Mouse (Mus musculus): ENCODE data around the gene Plcl2. TPM values are rescaled to one million over a fixed set of nuclear protein-coding genes. Genes with fewer than 3 reads are reported as not detected.

The Plcl2 gene
- total and polyA plus RNA-seq, 3 experiments, result 23.6 to 83.7 TPM; not detected in 1

GRCm38 (mm10) chr17:50574161-50574560 lies 65.0 kb downstream of the Plcl2 start:
- H3K4me1 ChIP-seq (ENCODE audit: control insufficient read depth in 1 of 2, insufficient read depth in 2 of 2, low read length in 2 of 2), result peaks cover 2 to 3% of the 10 kb centered on the region in 2 experiments
- peaks cover 0 to 5% of the 10 kb centered on the region in 2 experiments; a peak in 2 of 4 replicates for H3K36me3 ChIP-seq (ENCODE audit: control insufficient read depth in 1 of 2, insufficient read depth in 2 of 2, low read length in 2 of 2)
- no peak overlapping the region for H3K4me3 ChIP-seq (ENCODE audit: control insufficient read depth in 1 of 2, insufficient read depth in 1 of 2, low read depth in 2 of 2, low read length in 2 of 2)
- H3K9me3 ChIP-seq (replicated peaks; ENCODE audit: insufficient read depth, low read length), result no peaks in the 10 kb centered on the region
- H3K27ac ChIP-seq (ENCODE audit: control insufficient read depth, low read depth, low read length), result no peak overlapping the region
- H3K9ac ChIP-seq (ENCODE audit: control insufficient read depth, low read depth, low read length, poor library complexity, severe bottlenecking), result no peak overlapping the region
- H3K27me3 ChIP-seq (ENCODE audit: control insufficient read depth in 1 of 2, insufficient read depth in 2 of 2, low read length in 2 of 2), result no peaks in the 10 kb centered on the region
- TF ChIP-seq MAZ (IDR thresholded peaks at IDR 0.05; ENCODE audit: low read depth, low read length) (no peak), NRF1 (IDR thresholded peaks at IDR 0.05; ENCODE audit: insufficient read depth, low read depth, low read length, poor library complexity, severe bottlenecking) (no peak), CTCF (IDR thresholded peaks at IDR 0.05 in 2 of 3, conservative IDR thresholded peaks at IDR 0.05 in 1 of 3; ENCODE audit: control insufficient read depth in 1 of 3, insufficient read depth in 1 of 3, low read depth in 2 of 3, low read length in 3 of 3, poor library complexity in 1 of 3, severe bottlenecking in 1 of 3) (no peak), USF2 (IDR thresholded peaks at IDR 0.05; ENCODE audit: borderline replicate concordance in 1 of 2, insufficient read depth in 1 of 2, low read depth in 1 of 2, low read length in 2 of 2) (no peak)
- no peak for DNase-seq (ENCODE audit: low read depth, low spot score)
- H3K79me2 ChIP-seq (ENCODE audit: control insufficient read depth, insufficient read depth, low read length, poor library complexity), result peaks cover 16% of the 10 kb centered on the region

- DNase-seq (ENCODE audit: low read depth, low spot score), result no peak
These were observed 71.2 kb downstream of the Plcl2 start for GRCm38 (mm10) chr17:50580416-50580815.

GRCm38 (mm10) chr17:50586834-50587233 lies 77.6 kb downstream of the Plcl2 start:
- H3K79me2 ChIP-seq (ENCODE audit: control insufficient read depth, insufficient read depth, low read length, poor library complexity), result peaks cover 39% of the 10 kb centered on the region
- TF ChIP-seq GATA1 (IDR thresholded peaks at IDR 0.05; ENCODE audit: low read depth, low read length) (no peak), TBP (IDR thresholded peaks at IDR 0.05; ENCODE audit: low read depth, low read length) (no peak), POLR2AphosphoS2 (IDR thresholded peaks at IDR 0.05; ENCODE audit: low read length) (no peak), POLR2AphosphoS5 (IDR thresholded peaks at IDR 0.05; ENCODE audit: borderline replicate concordance, low read depth, low read length) (no peak), ZKSCAN1 (IDR thresholded peaks at IDR 0.05; ENCODE audit: low read depth, low read length) (no peak), RCOR1 (IDR thresholded peaks at IDR 0.05; ENCODE audit: low read depth, low read length) (no peak), GABPA (IDR thresholded peaks at IDR 0.05; ENCODE audit: low read depth, low read length) (no peak), HCFC1 (IDR thresholded peaks at IDR 0.05; ENCODE audit: low read depth, low read length) (no peak), MAFK (IDR thresholded peaks at IDR 0.05; ENCODE audit: borderline replicate concordance, low read depth, low read length) (no peak), NELFE (IDR thresholded peaks at IDR 0.05; ENCODE audit: low read depth, low read length) (no peak), SMC3 (IDR thresholded peaks at IDR 0.05; ENCODE audit: low read depth, low read length) (no peak), MEF2A (IDR thresholded peaks at IDR 0.05; ENCODE audit: extremely low read depth, insufficient replicate concordance, low read depth, low read length, poor library complexity, severe bottlenecking) (no peak), POLR2A (IDR thresholded peaks at IDR 0.05; ENCODE audit: control insufficient read depth in 1 of 2, insufficient read depth in 1 of 2, low read depth in 1 of 2, low read length in 2 of 2, poor library complexity in 1 of 2) (no peak), ZNF384 (IDR thresholded peaks at IDR 0.05; ENCODE audit: low read depth, low read length) (no peak), UBTF (IDR thresholded peaks at IDR 0.05; ENCODE audit: borderline replicate concordance, insufficient read depth, low read depth, low read length) (no peak), TCF12 (IDR thresholded peaks at IDR 0.05; ENCODE audit: low read depth, low read length) (no peak), CHD2 (IDR thresholded peaks at IDR 0.05; ENCODE audit: low read length) (no peak)
- no peak overlapping the region for H3K4me3 ChIP-seq (ENCODE audit: control insufficient read depth in 1 of 2, insufficient read depth in 1 of 2, low read depth in 2 of 2, low read length in 2 of 2)
- DNase-seq (ENCODE audit: low read depth, low spot score), result no peak
- no peaks in the 10 kb centered on the region for H3K27me3 ChIP-seq (ENCODE audit: control insufficient read depth in 1 of 2, insufficient read depth in 2 of 2, low read length in 2 of 2)
- peaks cover 2 to 12% of the 10 kb centered on the region in 2 experiments; a peak in 3 of 4 replicates for H3K4me1 ChIP-seq (ENCODE audit: control insufficient read depth in 1 of 2, insufficient read depth in 2 of 2, low read length in 2 of 2)
- H3K9me3 ChIP-seq (replicated peaks; ENCODE audit: insufficient read depth, low read length), result no peaks in the 10 kb centered on the region
- peaks cover 0 to 13% of the 10 kb centered on the region in 2 experiments; a peak in 3 of 4 replicates for H3K36me3 ChIP-seq (ENCODE audit: control insufficient read depth in 1 of 2, insufficient read depth in 2 of 2, low read length in 2 of 2)
- H3K9ac ChIP-seq (ENCODE audit: control insufficient read depth, low read depth, low read length, poor library complexity, severe bottlenecking), result no peak overlapping the region
- H3K27ac ChIP-seq (ENCODE audit: control insufficient read depth, low read depth, low read length), result no peak overlapping the region

More at GRCm38 (mm10) chr17:50580416-50580815, 71.2 kb downstream of the Plcl2 start:
- Histone ChIP-seq H3K4me3 (ENCODE audit: control insufficient read depth in 1 of 2, insufficient read depth in 1 of 2, low read depth in 2 of 2, low read length in 2 of 2) (no peak overlapping the region), H3K79me2 (ENCODE audit: control insufficient read depth, insufficient read depth, low read length, poor library complexity) (peaks cover 27% of the 10 kb centered on the region), H3K4me1 (ENCODE audit: control insufficient read depth in 1 of 2, insufficient read depth in 2 of 2, low read length in 2 of 2) (peaks cover 4 to 8% of the 10 kb centered on the region in 2 experiments; a peak in 2 of 4 replicates), H3K27me3 (ENCODE audit: control insufficient read depth in 1 of 2, insufficient read depth in 2 of 2, low read length in 2 of 2) (no peaks in the 10 kb centered on the region), H3K36me3 (ENCODE audit: control insufficient read depth in 1 of 2, insufficient read depth in 2 of 2, low read length in 2 of 2) (peaks cover 2 to 7% of the 10 kb centered on the region in 2 experiments), H3K27ac (ENCODE audit: control insufficient read depth, low read depth, low read length) (no peak overlapping the region), H3K9me3 (replicated peaks; ENCODE audit: insufficient read depth, low read length) (no peaks in the 10 kb centered on the region), H3K9ac (ENCODE audit: control insufficient read depth, low read depth, low read length, poor library complexity, severe bottlenecking) (no peak overlapping the region)
- TF ChIP-seq TBP (IDR thresholded peaks at IDR 0.05; ENCODE audit: low read depth, low read length) (no peak), NRF1 (IDR thresholded peaks at IDR 0.05; ENCODE audit: insufficient read depth, low read depth, low read length, poor library complexity, severe bottlenecking) (no peak), SMC3 (IDR thresholded peaks at IDR 0.05; ENCODE audit: low read depth, low read length) (no peak), JUND (IDR thresholded peaks at IDR 0.05; ENCODE audit: low read depth, low read length) (no peak), EP300 (IDR thresholded peaks at IDR 0.05; ENCODE audit: low read depth in 1 of 2, low read length in 2 of 2) (no peak), RCOR1 (IDR thresholded peaks at IDR 0.05; ENCODE audit: low read depth, low read length) (no peak), MAFK (IDR thresholded peaks at IDR 0.05; ENCODE audit: borderline replicate concordance, low read depth, low read length) (no peak), GATA1 (IDR thresholded peaks at IDR 0.05; ENCODE audit: low read depth, low read length) (no peak), POLR2AphosphoS5 (IDR thresholded peaks at IDR 0.05; ENCODE audit: borderline replicate concordance, low read depth, low read length) (no peak), ZKSCAN1 (IDR thresholded peaks at IDR 0.05; ENCODE audit: low read depth, low read length) (no peak), ETS1 (IDR thresholded peaks at IDR 0.05; ENCODE audit: low read depth, low read length) (no peak), USF1 (IDR thresholded peaks at IDR 0.05; ENCODE audit: low read depth, low read length) (no peak), NELFE (IDR thresholded peaks at IDR 0.05; ENCODE audit: low read depth, low read length) (no peak), KAT2A (conservative IDR thresholded peaks at IDR 0.05; ENCODE audit: low read depth, low read length) (no peak), ZNF384 (IDR thresholded peaks at IDR 0.05; ENCODE audit: low read depth, low read length) (no peak)

Measured in MEL (cell line).